Mouse (Mus musculus): ENCODE measurements around the gene Gpc5. TPM values are rescaled to one million over a fixed set of nuclear protein-coding genes. Genes with fewer than 3 reads are reported as not detected.

Gene Gpc5
- total RNA-seq, 2 experiments from 2014 or later: not detected

DNA sequence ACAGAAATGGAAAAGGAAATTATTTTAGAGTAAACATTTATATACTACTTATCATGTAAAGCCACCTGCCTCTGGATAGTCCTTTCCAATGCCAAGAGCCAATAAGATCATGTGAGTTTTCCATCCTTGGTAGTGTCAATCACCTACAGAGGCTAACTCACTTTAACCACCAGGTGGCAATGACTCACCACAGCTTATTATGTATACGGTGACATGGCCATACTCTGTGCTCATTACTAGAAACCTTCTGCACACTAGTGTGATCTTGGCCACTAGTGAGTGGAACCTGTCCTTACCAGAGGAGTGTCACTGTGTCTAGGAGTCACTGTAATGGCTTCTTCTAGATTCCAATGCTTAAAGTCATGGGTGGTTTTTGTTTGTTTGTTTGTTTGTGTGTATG, 1468.0 kb downstream of the Gpc5 start:
- no peak for ATAC-seq (replicated peaks; ENCODE audit: poor library complexity)

Data from megakaryocyte progenitor cell, adult 5-6 weeks (primary cell).